8 mouse cellular contexts compared by ENCODE assay signal in the genomic region with DNA sequence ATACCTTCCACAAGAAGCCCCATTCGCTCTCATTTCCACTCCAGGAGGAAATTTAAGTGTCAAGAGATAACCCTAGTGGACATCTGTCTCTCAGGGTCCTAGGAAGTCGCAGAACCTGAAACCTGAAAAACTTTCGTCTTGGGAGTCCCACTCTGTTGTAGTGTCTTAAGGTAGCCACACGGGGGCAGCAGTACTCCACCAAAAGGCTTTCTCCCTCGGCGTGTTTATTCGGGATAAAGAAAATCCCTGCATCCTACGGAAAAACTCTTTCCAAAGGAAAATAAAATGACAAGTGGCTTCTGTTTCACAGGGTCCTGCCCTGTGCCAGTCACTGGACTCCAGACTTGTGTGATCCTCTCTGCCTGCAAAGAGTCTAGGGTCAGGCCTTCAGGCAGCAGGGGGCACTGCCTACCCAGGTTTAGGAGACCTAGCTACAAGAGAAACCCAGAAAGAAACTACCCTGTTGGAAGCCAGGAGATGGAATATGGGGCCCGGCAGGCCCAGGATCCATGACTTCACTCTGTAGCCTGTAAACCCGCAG. TPM values are rescaled to one million over a fixed set of nuclear protein-coding genes. Genes with fewer than 3 reads are reported as not detected.
A peak's percentile ranks its signal among the peaks of the same experiment; 100 is the strongest.
DNase-seq lines count a peak whose midpoint lies in the region; ATAC-seq and TF ChIP-seq lines count a peak whose summit lies in the region.

No protein-coding gene starts in this region.

- H3K27ac ChIP-seq in cortical plate, adult 2 months (ENCODE audit: insufficient read depth, low read length), result no peak overlapping the region

- ATAC-seq in megakaryocyte progenitor cell, adult 5-6 weeks (replicated peaks; ENCODE audit: poor library complexity), result peak; percentile 47

- TF ChIP-seq POLR2A in cortical plate, adult 2 months (IDR thresholded peaks at IDR 0.05; ENCODE audit: extremely low read depth, insufficient read depth, low read length), result no peak

- TF ChIP-seq CTCF in cortical plate, adult 2 months (IDR thresholded peaks at IDR 0.05; ENCODE audit: extremely low read depth, insufficient read depth, low read length), result peak; percentile 72

- no peaks in the 10 kb centered on the region for H3K4me1 ChIP-seq in cortical plate, adult 2 months (ENCODE audit: control insufficient read depth, insufficient read depth, low read length)

- intact Hi-C loops in gastrocnemius, postnatal 14 days (cut with DNase I; ENCODE audit: low total_unique reads), result loop anchor here (5.0 kb wide), 1 partner anchor 219 kb away; no protein-coding TSS in a partner anchor
- intact Hi-C loops in left cerebral cortex, postnatal 14 days (cut with DNase I), result loop anchor here (1.0 to 10.0 kb wide), 6 partner anchors 166 to 414 kb away; a partner anchor contains a TSS

- DNase-seq in adipocyte (ENCODE audit: low spot score), result peak; percentile 78
- DNase-seq in gastrocnemius, postnatal 14 days, result peak; percentile 55
- DNase-seq in induced T-regulatory cell, adult 2 months (ENCODE audit: low read depth), result peak; percentile 95
- peak; percentile 57 to 66 for DNase-seq in left cerebral cortex, postnatal 14 days (ENCODE audit: low spot score in 2 of 2)
- DNase-seq in right cerebral cortex, postnatal 4 days, result peak; percentile 87
- DNase-seq in yolk sac, embryonic 10.5 days (ENCODE audit: low spot score), result peak; percentile 75

- peak overlapping the region; percentile 20 for H3K4me3 ChIP-seq in cortical plate, adult 2 months (ENCODE audit: insufficient read depth, low read length)

RNA-seq across cellular contexts. Expression of a gene that starts 25.9 kb away (rescaled TPM):
- polyA plus RNA-seq in cortical plate, adult 2 months (2012; rRNA removed), result 227 and 267 TPM in 2 replicates
- 10 to 100 TPM; 67.4 to 70.3 TPM for total RNA-seq in gastrocnemius, postnatal 14 days (2021)
- 100 to 1,000 TPM; 118 to 127 TPM for total RNA-seq in left cerebral cortex, postnatal 14 days (2021)
- total RNA-seq in megakaryocyte progenitor cell, adult 5-6 weeks (2015), result 228 and 315 TPM in 2 replicates
- total RNA-seq in megakaryocyte progenitor cell, adult 5-6 weeks (2017), result 125 and 135 TPM in 2 replicates

RNA-seq across cellular contexts. Expression of a gene that starts 26.0 kb away (rescaled TPM):
- 47.8 and 55.7 TPM in 2 replicates for polyA plus RNA-seq in cortical plate, adult 2 months (2012; rRNA removed)
- total RNA-seq in gastrocnemius, postnatal 14 days (2021), result 10 to 100 TPM; 18.4 to 19.9 TPM
- total RNA-seq in left cerebral cortex, postnatal 14 days (2021), result 10 to 100 TPM; 50.3 to 51.0 TPM
- total RNA-seq in megakaryocyte progenitor cell, adult 5-6 weeks (2015), result 34.6 and 44.2 TPM in 2 replicates
- 20.4 and 33.1 TPM in 2 replicates for total RNA-seq in megakaryocyte progenitor cell, adult 5-6 weeks (2017)

RNA-seq across cellular contexts. Expression of a gene that starts 56.8 kb away (rescaled TPM):
- not detected in 2 replicates for polyA plus RNA-seq in cortical plate, adult 2 months (2012; rRNA removed)
- not detected for total RNA-seq in gastrocnemius, postnatal 14 days (2021)
- not detected for total RNA-seq in left cerebral cortex, postnatal 14 days (2021)
- total RNA-seq in megakaryocyte progenitor cell, adult 5-6 weeks (2015), result not detected in 2 replicates
- total RNA-seq in megakaryocyte progenitor cell, adult 5-6 weeks (2017), result not detected in 2 replicates
